Mouse (Mus musculus) gastrocnemius, adult 2 months (tissue): ENCODE results near the gene Slc26a5. TPM values are rescaled to one million over a fixed set of nuclear protein-coding genes. Genes with fewer than 3 reads are reported as not detected.

Experiments
- DNase-seq: peaks from one replicate; pipeline ENCODE4 v3.0.0; 2022
- H3K27ac ChIP-seq: fragments of 200-600 bp; 2 replicates; pipeline ENCODE4 v1.8.1; 2022; ENCODE audit warnings: mild to moderate bottlenecking
- H3K4me3 ChIP-seq: fragments of 200-600 bp; 2 replicates; pipeline ENCODE4 v1.8.1; 2022; ENCODE audit warnings: mild to moderate bottlenecking, moderate library complexity
- CTCF ChIP-seq: fragments of 200-600 bp; IDR thresholded peaks from 2 replicates; pipeline ENCODE4 v1.8.1; 2022; ENCODE audit warnings: antibody characterized with exemption, mild to moderate bottlenecking, moderate library complexity
- intact Hi-C: fragments of 180-260 bp; cut with DNase I; formaldehyde crosslinking; loops from one replicate; pipeline ENCODE4 v1.15.1; 2025
- long read RNA-seq, 2 experiments: library from polyadenylated mRNA; stranded (forward); transcript quantifications; one replicate each; pipeline ENCODE4 v2.0.0; 2021
- total RNA-seq, 2 experiments: library from RNA; stranded (reverse); gene quantifications; 2 replicates each; pipeline ENCODE4 v1.2.3; 2021

Slc26a5 gene
- total RNA-seq: not detected
- long read RNA-seq, experiment 1: 0 reads
- long read RNA-seq, experiment 2: 0 reads

DNA sequence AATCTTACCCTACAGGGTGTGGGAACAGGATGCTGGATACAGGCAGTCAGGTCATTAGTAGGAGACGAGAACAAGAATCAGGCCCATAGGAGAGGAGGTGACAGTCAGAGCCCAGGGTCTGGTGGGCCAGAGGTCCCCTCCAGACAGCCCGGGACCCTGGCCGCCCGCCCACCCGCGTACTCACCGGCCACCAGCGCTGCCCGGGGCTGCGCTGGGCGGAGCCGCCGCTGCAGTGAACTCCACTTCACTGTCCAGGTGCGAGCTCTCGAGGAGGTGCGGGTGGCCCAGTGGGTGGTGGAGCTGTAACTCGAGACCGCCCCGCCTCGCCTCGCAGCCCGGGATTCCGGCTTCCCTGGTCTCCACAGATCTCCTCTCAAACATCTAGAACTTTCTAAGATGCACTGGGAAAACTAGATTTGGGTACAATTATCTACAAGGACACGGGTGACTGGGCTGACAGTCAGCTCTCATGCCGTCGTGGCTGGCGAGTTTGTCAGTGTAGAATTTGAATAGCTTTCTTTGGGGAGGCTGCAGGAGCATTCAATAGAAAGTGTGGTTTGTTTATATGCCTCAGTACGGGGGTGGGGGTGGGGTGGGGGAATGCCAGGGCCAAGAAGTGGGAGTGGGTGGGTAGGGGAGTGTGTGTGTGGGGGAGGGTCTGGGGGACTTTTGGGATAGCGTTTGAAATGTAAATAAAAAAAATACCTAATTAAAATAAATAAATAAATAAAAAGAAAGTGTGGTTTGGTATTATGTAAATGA lies at the start of gene Slc26a5:
Gene Slc26a5 (minus strand): TSS at position 259 of the 762 bp plus-strand sequence.
- intact Hi-C loops: no loop called here
- H3K27ac ChIP-seq: no peak within 1 kb of the TSS
- TF ChIP-seq CTCF: no peak
- peak; percentile 21 for DNase-seq
- peak within 1 kb of the TSS; percentile 44 for H3K4me3 ChIP-seq

DNA sequence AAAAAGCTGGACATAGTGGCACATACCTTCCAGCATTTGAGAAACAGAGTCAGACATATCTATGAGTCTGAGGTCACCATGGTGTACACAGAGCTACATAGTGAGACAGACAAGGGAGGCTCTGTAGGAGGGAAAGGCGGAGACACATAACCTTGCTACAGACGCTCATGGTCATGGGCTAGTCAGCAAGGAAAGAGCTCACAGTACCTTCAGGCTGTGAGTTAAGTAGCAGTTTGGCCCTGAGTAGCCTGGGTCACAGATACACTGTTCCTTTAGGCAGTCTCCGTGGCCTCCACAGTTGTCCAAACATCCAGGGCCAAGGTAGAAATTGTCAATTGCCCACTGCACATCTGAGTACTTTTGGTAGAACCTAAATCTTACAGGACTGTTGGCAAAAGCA lies 49.4 kb upstream of the Slc26a5 start:
- intact Hi-C loops: no loop called here
- no peak for TF ChIP-seq CTCF

DNA sequence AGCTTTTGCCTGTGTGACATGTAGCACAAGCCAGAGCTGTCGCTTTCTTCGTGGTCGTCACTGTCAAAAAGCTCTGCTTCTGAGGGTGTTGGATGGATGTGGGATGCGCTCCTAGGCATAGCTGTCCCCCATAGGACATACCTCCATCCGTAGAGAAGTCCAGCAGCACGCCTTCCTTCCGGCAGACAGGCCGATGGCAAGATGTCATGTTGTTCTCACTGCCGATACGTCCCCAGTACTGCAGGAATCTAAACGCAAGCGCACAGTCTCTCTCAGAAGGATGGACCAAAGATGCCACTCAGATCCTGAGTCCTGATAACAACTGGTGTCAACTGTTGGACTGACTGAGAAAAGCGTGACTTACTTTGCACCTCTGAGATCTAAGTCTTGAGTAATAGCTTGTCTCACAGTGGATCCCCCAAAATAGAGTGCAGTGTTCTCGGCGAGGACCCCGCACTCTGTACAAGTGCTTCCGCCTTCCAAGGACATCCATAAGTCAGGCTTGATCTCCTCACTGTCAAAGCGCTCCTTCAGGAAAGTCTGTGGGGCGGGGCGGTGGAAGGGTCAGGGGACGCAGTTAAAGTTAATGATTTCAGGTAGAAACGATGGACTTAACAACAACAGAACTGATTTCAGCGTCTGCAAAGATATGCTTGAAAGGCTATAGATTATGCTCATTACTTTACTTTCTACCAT lies 47.6 kb upstream of the Slc26a5 start:
- no peak for DNase-seq
- intact Hi-C loops: no loop called here
- no peak overlapping the region for H3K27ac ChIP-seq
- TF ChIP-seq CTCF: no peak
- no peak overlapping the region for H3K4me3 ChIP-seq

More for the DNA sequence above, 49.4 kb upstream of the Slc26a5 start:
- Histone ChIP-seq H3K27ac (no peak overlapping the region), H3K4me3 (no peak overlapping the region)
- no peak for DNase-seq

DNA sequence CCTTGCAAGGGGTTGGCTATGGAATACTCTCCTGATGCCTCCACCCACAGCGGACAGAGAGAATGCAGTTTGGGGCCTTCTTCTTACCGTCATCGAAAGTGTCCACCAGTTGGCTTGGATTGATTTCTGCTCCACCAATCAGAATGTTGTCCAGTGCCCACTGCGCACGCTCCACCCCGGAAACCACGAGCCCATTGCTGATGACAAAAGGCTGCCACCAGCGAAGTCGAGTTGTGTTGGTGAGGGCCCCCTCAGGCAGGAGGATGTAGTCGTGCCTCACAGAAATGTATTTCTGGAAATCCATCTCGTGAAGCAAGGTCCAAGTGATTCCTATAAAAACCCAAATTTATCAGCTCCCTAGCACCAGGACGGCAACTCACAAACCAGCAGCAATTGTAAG lies 45.3 kb upstream of the Slc26a5 start:
- TF ChIP-seq CTCF: no peak
- H3K4me3 ChIP-seq: no peak overlapping the region
- no peak for DNase-seq
- intact Hi-C loops: no loop called here
- H3K27ac ChIP-seq: no peak overlapping the region

DNA sequence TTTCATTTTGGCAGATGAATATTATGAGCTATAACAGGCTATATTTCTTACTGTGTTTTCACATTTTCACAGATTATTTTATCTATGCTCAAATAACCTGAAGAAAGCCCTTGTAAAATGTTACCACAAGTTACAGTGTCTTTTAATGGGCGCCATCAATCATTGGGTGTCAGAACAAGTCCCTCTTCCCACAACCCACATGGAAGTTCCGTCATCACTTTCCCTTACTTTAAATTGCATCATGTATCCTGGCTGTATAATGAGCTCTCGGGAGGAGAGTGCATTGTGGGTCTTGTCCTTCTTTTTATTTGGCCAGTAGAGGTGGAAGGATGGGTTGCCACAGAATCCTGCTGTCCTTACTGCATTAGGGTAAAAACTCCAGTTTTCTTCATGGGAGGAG lies 44.3 kb upstream of the Slc26a5 start:
- Histone ChIP-seq H3K27ac (no peak overlapping the region), H3K4me3 (no peak overlapping the region)
- DNase-seq: no peak
- intact Hi-C loops: no loop called here
- TF ChIP-seq CTCF: no peak

DNA sequence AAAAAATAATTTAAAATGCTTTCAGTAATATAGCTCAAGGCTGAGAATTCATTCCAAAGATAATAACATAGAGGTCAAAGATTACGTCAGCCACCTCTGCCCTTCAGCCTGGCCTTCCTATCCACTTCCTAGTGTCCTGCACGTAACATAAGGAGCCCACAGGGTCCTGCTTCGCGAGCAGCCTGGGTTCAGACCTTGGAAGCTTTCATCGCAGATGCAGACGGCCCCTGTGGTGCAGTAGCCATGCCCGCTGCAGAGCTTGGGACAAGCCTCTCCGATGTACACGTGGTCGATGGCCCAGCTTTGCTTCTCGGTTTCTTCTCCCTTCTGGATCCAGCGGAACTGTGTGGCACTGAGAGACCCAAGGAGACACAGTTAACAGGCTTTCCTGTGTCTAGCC lies 36.0 kb upstream of the Slc26a5 start:
- TF ChIP-seq CTCF: no peak
- no peak for DNase-seq
- H3K27ac ChIP-seq: no peak overlapping the region
- intact Hi-C loops: no loop called here
- no peak overlapping the region for H3K4me3 ChIP-seq

DNA sequence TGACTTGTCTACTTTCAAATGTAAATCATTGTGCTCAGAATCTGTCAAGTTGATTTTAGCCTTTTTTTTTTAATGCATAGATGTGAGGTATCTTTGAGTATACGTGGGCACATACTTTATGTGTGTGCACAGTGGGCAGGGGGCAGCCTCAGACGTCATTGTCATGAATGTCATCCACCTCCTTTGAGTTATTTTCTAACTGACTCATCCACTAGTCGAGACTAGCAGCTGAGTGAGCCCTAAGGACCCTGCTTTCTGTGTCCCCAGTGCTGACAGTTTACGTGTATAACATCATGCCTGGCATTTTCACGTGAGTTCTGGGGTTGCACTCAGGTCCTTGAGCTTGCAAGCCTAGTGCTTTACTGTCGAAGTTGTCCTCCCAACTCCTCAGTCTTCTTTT lies 35.5 kb upstream of the Slc26a5 start:
- intact Hi-C loops: no loop called here
- TF ChIP-seq CTCF: no peak
- no peak overlapping the region for H3K27ac ChIP-seq
- DNase-seq: no peak
- H3K4me3 ChIP-seq: no peak overlapping the region

DNA sequence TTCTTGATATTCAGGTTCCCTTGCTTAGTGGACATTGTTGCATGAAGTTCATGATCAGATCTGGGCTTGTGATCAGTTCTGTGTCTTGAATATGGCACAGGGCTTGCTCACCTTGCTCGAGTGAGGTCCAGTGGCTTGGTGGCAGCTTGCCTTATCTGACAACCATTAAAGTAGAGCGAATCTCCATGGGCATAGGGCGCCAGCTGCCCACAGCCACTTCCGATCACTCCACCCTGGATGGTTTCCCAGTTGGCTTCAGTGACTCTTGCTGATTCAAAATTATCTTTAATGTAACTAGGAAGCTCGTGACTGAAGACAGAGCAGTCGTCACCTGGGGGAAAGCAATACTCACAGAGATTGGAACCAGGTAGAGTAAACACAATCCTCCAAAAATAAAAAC lies 33.5 kb upstream of the Slc26a5 start:
- intact Hi-C loops: no loop called here
- no peak overlapping the region for H3K4me3 ChIP-seq
- no peak for DNase-seq
- no peak for TF ChIP-seq CTCF
- no peak overlapping the region for H3K27ac ChIP-seq

DNA sequence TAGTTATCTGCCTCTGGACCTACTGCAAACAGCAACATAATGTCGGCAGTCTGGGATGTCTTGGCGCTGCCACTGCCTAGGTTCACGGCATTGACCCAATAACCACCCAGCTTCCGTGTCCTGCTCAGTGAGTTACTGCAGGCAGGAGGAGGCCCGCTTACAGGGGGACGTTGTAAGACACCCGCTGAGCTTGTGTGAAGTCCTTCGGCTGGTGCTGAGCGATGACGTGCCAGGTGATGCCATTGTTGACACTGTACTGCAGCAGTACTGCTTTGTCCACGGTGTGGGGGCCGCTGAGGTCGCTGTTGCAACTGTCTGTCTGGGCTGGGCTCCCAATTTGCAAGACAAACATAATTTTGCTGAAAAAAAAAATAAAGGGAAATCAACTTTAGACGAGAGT lies 31.2 kb upstream of the Slc26a5 start:
- Histone ChIP-seq H3K27ac (no peak overlapping the region), H3K4me3 (no peak overlapping the region)
- intact Hi-C loops: no loop called here
- TF ChIP-seq CTCF: no peak
- no peak for DNase-seq

DNA sequence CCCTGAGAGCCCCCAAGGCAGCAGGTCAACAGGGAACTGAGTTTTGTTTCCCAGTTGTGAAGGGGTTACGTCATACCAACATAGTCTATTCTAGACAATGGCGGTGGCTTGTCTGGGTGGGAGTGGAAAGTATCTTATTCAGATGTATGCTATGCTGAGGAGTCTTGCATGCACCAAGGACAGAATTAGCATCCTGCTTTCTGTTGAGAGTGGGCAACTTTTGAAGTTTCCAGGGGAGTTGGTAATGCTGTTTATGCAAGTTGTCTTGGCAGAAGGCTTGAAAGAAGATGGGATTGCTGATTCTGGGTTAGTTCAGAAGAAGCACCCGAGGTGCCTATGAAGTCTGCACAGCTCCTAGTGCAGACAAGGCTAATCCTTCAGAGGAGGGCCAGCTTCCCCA lies 28.8 kb upstream of the Slc26a5 start:
- no peak for DNase-seq
- TF ChIP-seq CTCF: no peak
- Histone ChIP-seq H3K4me3 (no peak overlapping the region), H3K27ac (no peak overlapping the region)
- intact Hi-C loops: no loop called here

DNA sequence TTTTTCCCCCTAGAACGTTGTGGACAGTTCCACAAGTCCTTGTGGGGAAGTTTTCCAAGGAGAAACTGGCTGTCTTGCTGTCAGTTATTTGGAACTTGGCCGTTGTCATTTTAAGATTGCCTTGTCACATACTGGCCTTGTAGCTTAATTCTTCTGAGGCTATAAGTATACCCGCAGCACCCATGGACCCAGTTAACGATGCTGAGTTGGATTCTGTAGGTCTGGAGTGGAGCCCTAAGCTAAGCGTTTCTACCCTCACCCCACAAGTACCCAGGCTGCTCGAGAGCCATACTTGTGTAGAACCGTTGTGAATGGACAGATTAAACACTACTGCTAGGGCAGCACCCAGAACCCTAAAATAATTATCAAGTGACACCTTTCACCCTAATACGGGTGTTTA lies 1.3 kb upstream of the Slc26a5 start:
- no peak for DNase-seq
- no peak for TF ChIP-seq CTCF
- no peak overlapping the region for H3K27ac ChIP-seq
- intact Hi-C loops: no loop called here
- H3K4me3 ChIP-seq: no peak overlapping the region

DNA sequence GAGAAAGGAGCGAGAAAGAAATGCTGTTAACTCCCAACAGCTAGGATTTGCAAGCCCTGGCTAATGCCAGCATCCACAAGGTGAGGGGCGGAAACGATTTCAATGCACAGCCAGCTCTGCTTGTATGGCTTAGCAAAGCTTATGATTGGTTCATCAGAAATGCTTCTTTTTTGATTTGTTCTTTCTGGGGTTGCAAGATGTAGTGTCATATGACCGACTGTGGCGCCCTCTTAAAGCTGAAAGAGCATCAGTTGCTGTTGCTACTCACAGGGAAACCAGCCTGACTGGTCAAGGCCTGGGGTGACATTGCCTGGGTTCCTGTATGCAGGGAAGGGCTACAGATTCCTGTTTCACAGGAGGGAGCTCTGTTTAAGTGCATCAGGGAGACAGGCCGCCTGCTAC lies 908 bp upstream of the Slc26a5 start:
- intact Hi-C loops: no loop called here
- Histone ChIP-seq H3K4me3 (peak overlapping the region; percentile 44), H3K27ac (no peak overlapping the region)
- no peak for TF ChIP-seq CTCF
- DNase-seq: no peak

DNA sequence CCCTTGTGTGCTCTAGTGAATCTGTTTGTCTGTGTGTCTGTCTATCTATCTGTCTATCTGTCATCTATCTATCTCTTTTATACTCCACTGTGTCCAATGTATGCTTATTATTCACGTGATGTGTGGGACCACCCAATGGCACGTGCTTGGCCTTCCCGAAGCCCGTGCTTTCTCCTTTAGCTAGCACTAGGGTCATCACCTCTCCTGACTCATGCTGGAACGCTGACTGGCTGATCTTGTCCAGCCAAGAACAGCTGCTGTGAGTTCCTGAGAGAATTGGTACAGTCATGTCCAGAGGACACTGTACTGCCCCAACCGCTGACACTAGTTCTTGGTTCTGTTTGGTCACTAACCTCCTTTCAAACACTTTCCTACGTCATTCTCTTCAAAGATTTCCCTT lies 6.8 kb downstream of the Slc26a5 start:
- H3K27ac ChIP-seq: no peak overlapping the region
- TF ChIP-seq CTCF: no peak
- intact Hi-C loops: no loop called here
- H3K4me3 ChIP-seq: no peak overlapping the region
- no peak for DNase-seq
